Mouse (Mus musculus) liver, postnatal 0 days (tissue): Measurements from ENCODE around the gene Igf2.

Experiments
- CTCF ChIP-seq: sonication (generic); IDR thresholded peaks from 2 replicates; pipeline ENCODE4 v1.5.1; 2016; ENCODE audit warnings: antibody characterized with exemption, low read depth
- EP300 ChIP-seq: IDR thresholded peaks from 2 replicates; pipeline ENCODE4 v1.6.1; 2016; ENCODE audit warnings: antibody characterized with exemption, low read depth, mild to moderate bottlenecking

DNA sequence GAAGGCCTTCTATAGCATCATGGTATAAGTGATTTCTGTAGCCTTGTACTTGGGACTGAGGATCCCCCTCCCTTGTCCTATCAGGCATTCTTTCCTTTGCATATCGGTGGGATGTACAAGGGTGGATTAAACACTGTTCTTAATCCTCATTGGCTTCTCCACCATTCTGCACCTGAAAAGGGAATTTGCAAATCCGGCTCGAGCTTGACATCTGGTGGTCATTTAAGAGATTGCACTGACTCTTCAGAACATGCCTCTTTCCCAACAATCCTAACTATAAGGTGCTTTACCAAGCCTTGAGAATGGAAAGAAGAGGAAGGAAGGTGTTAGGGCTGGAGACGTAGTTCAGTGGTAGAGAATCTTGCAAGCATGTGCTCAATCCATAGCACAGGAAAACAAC lies 5.5 kb upstream of the Igf2 start:
- TF ChIP-seq CTCF = peak; percentile 77
- no peak for TF ChIP-seq EP300
